Mouse (Mus musculus) G1E (cell line): ENCODE data around the gene Tnfaip8l3.

ENCODE experiments used
- CTCF ChIP-seq: IDR thresholded peaks from 2 replicates; pipeline ENCODE4 v1.5.1; 2012; ENCODE audit warnings: low read depth, low read length, inconsistent platforms, mixed read lengths
- GATA1 ChIP-seq: IDR thresholded peaks from 2 replicates; pipeline ENCODE4 v1.6.1; 2012; ENCODE audit warnings: borderline replicate concordance, low read length, inconsistent platforms, mixed read lengths
- TAL1 ChIP-seq: conservative IDR thresholded peaks from 2 replicates; pipeline ENCODE4 v1.6.1; 2012; ENCODE audit warnings: low read depth, low read length, inconsistent platforms, mixed read lengths

DNA sequence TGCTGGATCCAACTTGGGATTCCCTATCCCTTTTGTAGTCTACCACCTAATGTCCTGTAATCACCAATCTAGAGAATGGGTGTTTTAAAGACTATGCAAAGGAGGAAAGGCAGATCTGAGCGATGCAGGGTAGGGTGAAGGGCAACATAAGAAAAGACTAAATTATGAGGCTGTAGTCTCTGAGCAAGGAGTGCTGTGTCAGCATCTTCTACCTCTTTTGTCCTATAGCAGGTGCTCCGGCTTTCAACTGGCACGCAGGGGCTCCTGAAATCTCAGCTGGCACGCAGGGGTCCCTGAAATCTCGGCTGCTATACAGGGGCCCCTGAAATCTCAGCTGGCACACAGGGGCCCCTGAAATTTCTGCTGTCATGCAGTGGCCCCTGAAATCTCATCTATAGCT lies 33.5 kb downstream of the Tnfaip8l3 start:
- TF ChIP-seq GATA1 (no peak), CTCF (no peak), TAL1 (no peak)
